Mouse (Mus musculus) spleen, adult 2 months (tissue): ENCODE data around the gene Fancc.

Experiments used
- CTCF ChIP-seq: fragments of 200-500 bp; IDR thresholded peaks from 2 replicates; pipeline ENCODE4 v1.5.1; 2011; ENCODE audit warnings: mild to moderate bottlenecking, inconsistent platforms; ENCODE audit not compliant: insufficient read depth, insufficient read length, insufficient replicate concordance; ENCODE audit errors: extremely low read depth
- POLR2A ChIP-seq: fragments of 200-500 bp; IDR thresholded peaks from 2 replicates; pipeline ENCODE4 v1.6.1; 2011; ENCODE audit warnings: low read depth, low read length, inconsistent platforms

- TF ChIP-seq POLR2A (no peak), CTCF (no peak)
Observed at GRCm38 (mm10) chr13:63506364-63506763, 9.3 kb upstream of the Fancc start.
